Mouse (Mus musculus): Measurements from ENCODE around the gene Miga2.

DNA sequence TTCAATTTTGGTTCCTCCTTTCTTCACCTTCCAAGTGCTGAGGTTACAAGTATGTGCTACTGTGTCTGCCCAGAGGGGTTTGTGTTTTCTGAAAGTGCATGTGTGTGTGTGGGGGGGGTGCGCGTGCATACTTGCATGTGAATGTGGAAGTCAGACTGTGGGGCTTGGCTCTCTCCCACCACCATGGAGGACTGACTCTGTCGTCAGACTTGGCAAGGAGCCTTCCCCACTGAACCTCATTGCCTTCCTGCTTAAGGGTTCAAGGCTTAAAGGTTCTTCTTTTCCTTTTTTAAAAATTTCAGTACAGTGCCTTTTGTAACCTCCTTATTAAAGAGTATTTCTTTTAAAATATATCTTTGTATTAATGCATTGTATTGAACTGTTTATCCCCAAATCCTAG, 35.2 kb upstream of the Miga2 start:
- TF ChIP-seq EP300 (optimal IDR thresholded peaks at IDR 0.05) (no peak), CTCF (IDR thresholded peaks at IDR 0.05; ENCODE audit: low read depth) (no peak)

Data from stomach, postnatal 0 days (tissue).